Comparison of ENCODE assay signal across 10 mouse cellular contexts in genomic region chr4:63742101-63742500, GRCm38 (mm10). TPM values are rescaled to one million over a fixed set of nuclear protein-coding genes. Genes with fewer than 3 reads are reported as not detected.
A peak's percentile ranks its signal among the peaks of the same experiment; 100 is the strongest.
DNase-seq lines count a peak whose midpoint lies in the region; ATAC-seq and TF ChIP-seq lines count a peak whose summit lies in the region.
"Had no signal": no experiment of that assay in that cellular context is flagged by ENCODE, and none has a peak within 500 bp of the region (broad histone marks: within the 10 kb centered on the region; RNA-seq: fewer than 3 reads in every experiment).

No protein-coding gene starts in this region.

- peak; percentile 24 for DNase-seq in adrenal gland, postnatal 14 days
- no peak for DNase-seq in adrenal gland, adult 2 months
- peak; percentile 21 for DNase-seq in liver, adult 2 months (ENCODE audit: extremely low read depth, low read depth, low spot score)
- no peak for DNase-seq in spleen, adult 18-20 months
- DNase-seq: cerebellum, adult 9-11 months; gastrocnemius, postnatal 14 days had no signal

- H3ac ChIP-seq in myocyte (ENCODE audit: control insufficient read depth, insufficient read length): no peak overlapping the region

- H3K36me3 ChIP-seq in liver, adult 2 months (ENCODE audit: control insufficient read depth, insufficient read depth, low read length): no peaks in the 10 kb centered on the region
- no peaks in the 10 kb centered on the region for H3K36me3 ChIP-seq in liver, embryonic 12.5 days
- no peaks in the 10 kb centered on the region for H3K36me3 ChIP-seq in limb, embryonic 15.5 days
- no peaks in the 10 kb centered on the region for H3K36me3 ChIP-seq in myocyte (ENCODE audit: control insufficient read depth, insufficient read depth)
- no peaks in the 10 kb centered on the region for H3K36me3 ChIP-seq in intestine, embryonic 16.5 days (ENCODE audit: control insufficient read depth, insufficient read depth, low read length)

- no peaks in the 10 kb centered on the region for H3K79me2 ChIP-seq in liver, adult 2 months (ENCODE audit: control insufficient read depth, insufficient read depth, low read length)
- H3K79me2 ChIP-seq in myocyte (ENCODE audit: control insufficient read depth, insufficient read depth): no peaks in the 10 kb centered on the region

- H3K9me3 ChIP-seq in liver, embryonic 12.5 days (replicated peaks): no peaks in the 10 kb centered on the region
- no peaks in the 10 kb centered on the region for H3K9me3 ChIP-seq in limb, embryonic 15.5 days
- no peaks in the 10 kb centered on the region for H3K9me3 ChIP-seq in intestine, embryonic 16.5 days (ENCODE audit: control insufficient read depth, low read length)

- WGBS in liver, adult 2 months: 86% methylated on average over 7 of the region's 7 CpGs
- 62% methylated on average over 7 of the region's 7 CpGs for WGBS in liver, embryonic 12.5 days (ENCODE audit: insufficient replicate concordance)
- 13% methylated on average over 7 of the region's 7 CpGs for WGBS in limb, embryonic 15.5 days
- 62% methylated on average over 7 of the region's 7 CpGs for WGBS in intestine, embryonic 16.5 days

- no peaks in the 10 kb centered on the region for H3K27me3 ChIP-seq in liver, adult 2 months (ENCODE audit: control insufficient read depth, insufficient read depth, low read length)
- no peaks in the 10 kb centered on the region for H3K27me3 ChIP-seq in liver, embryonic 12.5 days (replicated peaks)
- H3K27me3 ChIP-seq in limb, embryonic 15.5 days: no peaks in the 10 kb centered on the region
- H3K27me3 ChIP-seq in myocyte (ENCODE audit: control insufficient read depth, insufficient read depth, insufficient read length): no peaks in the 10 kb centered on the region
- H3K27me3 ChIP-seq in intestine, embryonic 16.5 days (replicated peaks; ENCODE audit: control insufficient read depth, insufficient read depth, low read length): no peaks in the 10 kb centered on the region

- H3K27ac ChIP-seq in liver, adult 2 months (replicated peaks; ENCODE audit: insufficient read depth, low read depth, low read length): no peak overlapping the region
- H3K27ac ChIP-seq in liver, embryonic 12.5 days: no peak overlapping the region
- H3K27ac ChIP-seq in limb, embryonic 15.5 days: no peak overlapping the region
- no peak overlapping the region for H3K27ac ChIP-seq in intestine, embryonic 16.5 days (ENCODE audit: low read length)

- H3K4me1 ChIP-seq in liver, adult 2 months (ENCODE audit: control insufficient read depth, insufficient read depth, low read length): peaks cover 8% of the 10 kb centered on the region
- no peaks in the 10 kb centered on the region for H3K4me1 ChIP-seq in liver, embryonic 12.5 days
- peaks cover 39% of the 10 kb centered on the region for H3K4me1 ChIP-seq in limb, embryonic 15.5 days
- peaks cover 34% of the 10 kb centered on the region for H3K4me1 ChIP-seq in intestine, embryonic 16.5 days (ENCODE audit: control insufficient read depth, insufficient read depth, low read length)

- no peak overlapping the region for H3K4me2 ChIP-seq in liver, embryonic 12.5 days
- H3K4me2 ChIP-seq in limb, embryonic 15.5 days: no peak overlapping the region
- H3K4me2 ChIP-seq in myocyte (ENCODE audit: low read depth): peak overlapping the region; percentile 47
- no peak overlapping the region for H3K4me2 ChIP-seq in intestine, embryonic 16.5 days (ENCODE audit: low read depth, low read length)

- TF ChIP-seq CTCF in liver, adult 2 months (IDR thresholded peaks at IDR 0.05; ENCODE audit: low read depth, low read length): no peak

- no peak for ATAC-seq in liver, embryonic 12.5 days
- peak; percentile 47; the same call in 1 of the 2 replicates for ATAC-seq in limb, embryonic 15.5 days (ENCODE audit: insufficient number of reproducible peaks, low FRiP score, low TSS enrichment, low read depth)
- no peak for ATAC-seq in intestine, embryonic 16.5 days

- no peak overlapping the region for H3K4me3 ChIP-seq in liver, adult 2 months (ENCODE audit: insufficient read depth, low read depth, low read length)
- no peak overlapping the region for H3K4me3 ChIP-seq in liver, embryonic 12.5 days
- H3K4me3 ChIP-seq in limb, embryonic 15.5 days: no peak overlapping the region
- no peak overlapping the region for H3K4me3 ChIP-seq in myocyte
- no peak overlapping the region for H3K4me3 ChIP-seq in intestine, embryonic 16.5 days (ENCODE audit: low read length)

- no peak for TF ChIP-seq POLR2A in liver, adult 2 months (IDR thresholded peaks at IDR 0.05; ENCODE audit: extremely low read depth, insufficient read depth, low read length)
- no peak for TF ChIP-seq POLR2A in myocyte (IDR thresholded peaks at IDR 0.05; ENCODE audit: insufficient read length, low read depth)

- H3K9ac ChIP-seq in liver, adult 2 months (ENCODE audit: low read depth, low read length): no peak overlapping the region
- H3K9ac ChIP-seq in liver, embryonic 12.5 days: no peak overlapping the region
- no peak overlapping the region for H3K9ac ChIP-seq in limb, embryonic 15.5 days
- H3K9ac ChIP-seq in intestine, embryonic 16.5 days (ENCODE audit: low read depth, low read length): no peak overlapping the region

TF ChIP-seq in myocyte, 11 proteins besides CTCF, POLR2A, EP300 and RAD21:
- TF ChIP-seq MYOD1 (IDR thresholded peaks at IDR 0.05; ENCODE audit: control insufficient read depth in 1 of 3, insufficient read length in 2 of 3, low read depth in 2 of 3): no peak
- no peak for TF ChIP-seq MAX (IDR thresholded peaks at IDR 0.05; ENCODE audit: low read depth)
- TF ChIP-seq USF1 (IDR thresholded peaks at IDR 0.05; ENCODE audit: low read depth): peak; percentile 46

RNA-seq across cellular contexts. Expression of gene Tnfsf15, which starts 2.8 kb away (rescaled TPM):
- 0.34 and 0.37 TPM in 2 replicates for total RNA-seq in adrenal gland, postnatal 14 days (2021)
- total RNA-seq in adrenal gland, adult 2 months (2021): under 1 TPM; 0.32 to 0.79 TPM
- polyA plus RNA-seq in adrenal gland, adult 2 months (2012; rRNA removed): 0.03 TPM in 1 of 2 replicates, not detected in the other
- 0.28 and 0.40 TPM in 2 replicates for total RNA-seq in liver, adult 2 months (2014; rRNA removed)
- not detected in 2 replicates for polyA plus RNA-seq in liver, adult 2 months (2012; rRNA removed)
- not detected in 2 replicates for polyA plus RNA-seq in liver, embryonic 12.5 days (2016; fragmentation: Nextera tagmentation; extraction: Ambion mirVana)
- polyA plus RNA-seq in limb, embryonic 15.5 days (2015; fragmentation: Nextera tagmentation; extraction: Ambion mirVana): 0.26 and 0.46 TPM in 2 replicates
- 0.29 TPM for polyA plus RNA-seq in myocyte (2012; fragmentation: generic; extraction: Trizol)
- 0.16 and 0.18 TPM in 2 replicates for polyA plus RNA-seq in intestine, embryonic 16.5 days (2015; fragmentation: Nextera tagmentation; extraction: Ambion mirVana)

Comparison
In these comparisons a context has a peak if more than half of its experiments do, and no peak if none do; other contexts are left out.
1. DNase-seq: peak in adrenal gland, postnatal 14 days (single experiment) and liver, adult 2 months (single experiment); none in adrenal gland, adult 2 months (single experiment) and spleen, adult 18-20 months (0 of 2).